Mouse (Mus musculus) heart, postnatal 0 days (tissue): ENCODE data around the gene Slc1a3. TPM values are rescaled to one million over a fixed set of nuclear protein-coding genes. Genes with fewer than 3 reads are reported as not detected.

ENCODE experiments used
- ATAC-seq: fragments of 200-750 bp; cut with Nextera tagmentation; 2 replicates; pipeline ENCODE4 v1.8.0; 2017; ENCODE audit warnings: low read depth, moderate number of reproducible peaks, moderate library complexity; ENCODE audit not compliant: insufficient read depth
- DNase-seq: peaks from one replicate; pipeline ENCODE4 v3.0.0-alpha.2; 2016; ENCODE audit warnings: low spot score
- H3K27ac ChIP-seq: fragments of 300-500 bp; sonication (generic); 2 replicates; pipeline ENCODE4 v1.5.1; 2014; ENCODE audit warnings: low read depth, mild to moderate bottlenecking
- H3K27me3 ChIP-seq: fragments of 300-500 bp; sonication (generic); 2 replicates; pipeline ENCODE4 v1.6.1; 2014; ENCODE audit warnings: low read length, mixed read lengths; ENCODE audit not compliant: control insufficient read depth, insufficient read depth
- H3K36me3 ChIP-seq: fragments of 300-500 bp; sonication (generic); replicated peaks from 2 replicates; pipeline ENCODE4 v1.6.1; 2014; ENCODE audit warnings: low read length, mixed read lengths; ENCODE audit not compliant: control insufficient read depth, insufficient read depth
- H3K4me1 ChIP-seq: fragments of 300-500 bp; sonication (generic); 2 replicates; pipeline ENCODE4 v1.6.1; 2014; ENCODE audit warnings: antibody characterized with exemption; ENCODE audit not compliant: control insufficient read depth, insufficient read depth
- H3K4me2 ChIP-seq: fragments of 300-500 bp; sonication (generic); 2 replicates; pipeline ENCODE4 v1.6.1; 2014; ENCODE audit warnings: low read depth, mild to moderate bottlenecking, low read length, moderate library complexity
- H3K4me3 ChIP-seq: fragments of 300-500 bp; sonication (generic); 2 replicates; pipeline ENCODE4 v1.5.1; 2014; ENCODE audit warnings: low read depth, low read length
- H3K9ac ChIP-seq: fragments of 300-500 bp; sonication (generic); replicated peaks from 2 replicates; pipeline ENCODE4 v1.6.1; 2014; ENCODE audit warnings: low read depth, low read length, mixed read lengths
- H3K9me3 ChIP-seq: fragments of 300-500 bp; sonication (generic); replicated peaks from 2 replicates; pipeline ENCODE4 v1.6.1; 2016; ENCODE audit warnings: low read length; ENCODE audit not compliant: control insufficient read depth
- CTCF ChIP-seq: IDR thresholded peaks from 2 replicates; pipeline ENCODE4 v1.5.1; 2016; ENCODE audit warnings: antibody characterized with exemption, control low read depth, low read depth
- EP300 ChIP-seq: IDR thresholded peaks from 2 replicates; pipeline ENCODE4 v1.6.1; 2016; ENCODE audit warnings: antibody characterized with exemption, low read depth
- WGBS: fragments of 180-500 bp; shearing (Covaris S2); extraction: QIAGEN DNeasy Blood & Tissue Kit; methylation state at CpG from one replicate; pipeline ENCODE4 v1.1.7; 2014; 5-methylcytosine and 5-hydroxymethylcytosine counted together
- polyA plus RNA-seq: library from polyadenylated mRNA; unstranded; fragments of >200 nt; fragmentation: Nextera tagmentation; extraction: Ambion mirVana; gene quantifications from 2 replicates; pipeline ENCODE4 v1.2.1, GENCODE M21; 2015
- total RNA-seq: library from RNA; depleted of rRNA; stranded (reverse); fragments of >200 nt; gene quantifications from 2 replicates; pipeline ENCODE4 v1.2.3, GENCODE M21; 2014; ENCODE audit warnings: low replicate concordance

The Slc1a3 gene
- total and polyA plus RNA-seq, 2 experiments from 2014 or later = 1.3 to 1.8 TPM

DNA sequence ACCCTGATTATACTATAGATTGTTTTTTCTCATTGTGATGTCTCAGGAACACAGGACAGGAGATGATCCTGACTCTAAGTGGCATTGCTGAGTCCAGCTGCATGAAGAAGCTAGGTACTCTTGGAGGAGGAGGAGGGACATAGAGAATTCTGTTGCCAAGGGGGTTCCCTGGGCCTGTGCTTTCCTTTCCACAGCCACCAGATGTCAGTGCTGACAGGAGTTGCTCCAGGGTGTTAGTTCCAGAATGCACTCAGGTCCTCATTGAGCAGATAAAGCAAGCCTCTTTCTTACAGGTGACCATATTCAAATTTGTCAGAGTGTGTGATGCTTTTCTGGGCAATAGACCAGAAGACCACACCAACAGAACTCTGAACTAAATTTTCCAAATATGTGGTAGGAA, 86.7 kb downstream of the Slc1a3 start:
- Histone ChIP-seq H3K9me3 (no peaks in the 10 kb centered on the region), H3K4me3 (no peak overlapping the region), H3K36me3 (no peaks in the 10 kb centered on the region), H3K27me3 (no peaks in the 10 kb centered on the region), H3K27ac (no peak overlapping the region), H3K4me1 (peaks cover 12% of the 10 kb centered on the region), H3K9ac (no peak overlapping the region), H3K4me2 (no peak overlapping the region)
- DNase-seq (no peak), ATAC-seq (no peak)
- TF ChIP-seq CTCF (peak; percentile 53), EP300 (no peak)

GRCm38 (mm10) chr15:8619479-8620026, 91.0 kb downstream of the Slc1a3 start:
- no peak for TF ChIP-seq EP300
- no peak for TF ChIP-seq CTCF
- Histone ChIP-seq H3K4me2 (peak overlapping the region; percentile 45), H3K27ac (peak overlapping the region; percentile 64; the same call in 1 of the 2 replicates), H3K36me3 (no peaks in the 10 kb centered on the region), H3K27me3 (no peaks in the 10 kb centered on the region), H3K4me3 (peak overlapping the region; percentile 17; the same call in 1 of the 2 replicates), H3K4me1 (peaks cover 18% of the 10 kb centered on the region), H3K9ac (no peak overlapping the region), H3K9me3 (no peaks in the 10 kb centered on the region)
- 39% methylated on average over 18 of the region's 18 CpGs for WGBS
- DNase-seq (peak; percentile 43), ATAC-seq (peak; percentile 84)

DNA sequence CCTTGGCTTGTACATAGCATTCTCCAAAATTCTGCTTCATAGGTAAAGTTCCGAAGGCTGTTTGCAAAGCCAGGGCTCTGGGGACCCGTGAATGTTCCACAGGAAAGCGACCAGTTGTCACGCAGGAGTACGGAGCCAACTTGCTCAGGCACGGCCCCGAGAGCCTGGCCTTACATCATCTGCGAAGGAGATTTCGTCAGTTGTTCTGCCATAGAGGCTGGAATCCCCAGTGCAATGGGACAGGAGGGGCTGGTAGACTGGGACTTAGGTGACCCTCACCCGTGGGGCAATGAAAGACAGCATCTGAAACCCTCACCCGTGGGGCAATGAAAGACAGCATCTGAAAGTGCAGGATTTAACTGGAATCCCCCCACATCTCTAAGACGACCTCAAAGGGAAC, 94.3 kb downstream of the Slc1a3 start:
- no peak for ATAC-seq
- no peaks in the 10 kb centered on the region for H3K9me3 ChIP-seq
- H3K9ac ChIP-seq = no peak overlapping the region
- 82% methylated on average over 12 of the region's 12 CpGs for WGBS
- no peak overlapping the region for H3K27ac ChIP-seq
- H3K27me3 ChIP-seq = no peaks in the 10 kb centered on the region
- DNase-seq = no peak
- H3K4me2 ChIP-seq = no peak overlapping the region
- no peaks in the 10 kb centered on the region for H3K36me3 ChIP-seq
- TF ChIP-seq CTCF (no peak), EP300 (no peak)
- no peak overlapping the region for H3K4me3 ChIP-seq
- H3K4me1 ChIP-seq = peaks cover 18% of the 10 kb centered on the region

- Histone ChIP-seq H3K27ac (no peak overlapping the region), H3K4me2 (peak overlapping the region; percentile 28; the same call in 1 of the 2 replicates), H3K9ac (no peak overlapping the region), H3K9me3 (no peaks in the 10 kb centered on the region), H3K4me1 (peaks cover 18% of the 10 kb centered on the region), H3K4me3 (no peak overlapping the region), H3K27me3 (no peaks in the 10 kb centered on the region), H3K36me3 (no peaks in the 10 kb centered on the region)
- ATAC-seq = peak; percentile 63
- TF ChIP-seq EP300 (no peak), CTCF (no peak)
- DNase-seq = peak; percentile 59
- 53% methylated on average over 11 of the region's 11 CpGs for WGBS
These were observed 94.9 kb downstream of the Slc1a3 start for GRCm38 (mm10) chr15:8615511-8616224.

- H3K4me1 ChIP-seq = peaks cover 18% of the 10 kb centered on the region
- WGBS = 77% methylated on average over 5 of the region's 5 CpGs
- no peak for TF ChIP-seq CTCF
- TF ChIP-seq EP300 = no peak
- H3K27me3 ChIP-seq = no peaks in the 10 kb centered on the region
- H3K9ac ChIP-seq = no peak overlapping the region
- H3K36me3 ChIP-seq = no peaks in the 10 kb centered on the region
- no peaks in the 10 kb centered on the region for H3K9me3 ChIP-seq
- no peak overlapping the region for H3K4me3 ChIP-seq
- no peak overlapping the region for H3K27ac ChIP-seq
- no peak overlapping the region for H3K4me2 ChIP-seq
- DNase-seq = no peak
- ATAC-seq = no peak
These were observed 95.9 kb downstream of the Slc1a3 start for GRCm38 (mm10) chr15:8614701-8615100.
